Mouse (Mus musculus) erythroblast, embryonic 14.5 days (primary cell): Measurements from ENCODE around the gene Mapk8ip3.

Experiments used
- GATA1 ChIP-seq: IDR thresholded peaks from 2 replicates; pipeline ENCODE4 v1.6.1; 2012; ENCODE audit warnings: low read length, inconsistent platforms, mixed read lengths
- TAL1 ChIP-seq: IDR thresholded peaks from 3 replicates; pipeline ENCODE4 v1.6.1; 2012; ENCODE audit warnings: low read length, inconsistent platforms, mixed read lengths

GRCm38 (mm10) chr17:24894995-24895547, 41.7 kb downstream of the Mapk8ip3 start, which contains the start of the genes Eme2 and Mrps34:
- TF ChIP-seq GATA1, result no peak
- TF ChIP-seq TAL1, result no peak
